Mouse (Mus musculus) hindlimb bud, embryonic 11.5 days (tissue): ENCODE results near the gene Tet3.

Experiments used
- DNase-seq: peaks from one replicate; pipeline ENCODE4 v3.0.0-alpha.2; 2012; ENCODE audit warnings: low read depth, low spot score; ENCODE audit errors: extremely low spot score

Gene Tet3

DNA sequence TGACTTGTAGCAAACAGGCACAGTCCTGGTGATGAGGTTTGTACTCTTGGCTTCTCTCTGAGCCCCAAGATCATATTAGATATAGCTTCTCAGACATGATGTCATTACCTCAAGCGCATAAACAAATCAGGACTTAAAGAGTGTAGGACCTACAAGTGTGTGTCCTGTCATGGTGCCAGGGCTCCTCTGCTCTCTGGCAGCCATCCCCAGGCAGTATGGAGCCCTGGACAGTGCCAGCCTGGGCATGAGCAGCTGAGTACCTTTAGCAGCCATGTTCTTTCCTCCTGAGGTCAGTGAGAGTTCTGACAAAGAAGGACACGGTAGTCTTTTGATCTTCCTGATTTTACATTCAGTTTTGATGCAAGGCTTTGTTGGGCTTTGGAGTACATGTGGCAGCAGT, 115.9 kb downstream of the Tet3 start:
- no peak for DNase-seq

GRCm38 (mm10) chr6:83341387-83341786, 117.5 kb downstream of the Tet3 start:
- no peak for DNase-seq

- DNase-seq, result no peak
These were observed 131.2 kb downstream of the Tet3 start for GRCm38 (mm10) chr6:83327591-83328190.

GRCm38 (mm10) chr6:83326761-83327160, 132.1 kb downstream of the Tet3 start:
- DNase-seq, result no peak

- no peak for DNase-seq
These were observed 132.5 kb downstream of the Tet3 start for GRCm38 (mm10) chr6:83326394-83326736.

DNA sequence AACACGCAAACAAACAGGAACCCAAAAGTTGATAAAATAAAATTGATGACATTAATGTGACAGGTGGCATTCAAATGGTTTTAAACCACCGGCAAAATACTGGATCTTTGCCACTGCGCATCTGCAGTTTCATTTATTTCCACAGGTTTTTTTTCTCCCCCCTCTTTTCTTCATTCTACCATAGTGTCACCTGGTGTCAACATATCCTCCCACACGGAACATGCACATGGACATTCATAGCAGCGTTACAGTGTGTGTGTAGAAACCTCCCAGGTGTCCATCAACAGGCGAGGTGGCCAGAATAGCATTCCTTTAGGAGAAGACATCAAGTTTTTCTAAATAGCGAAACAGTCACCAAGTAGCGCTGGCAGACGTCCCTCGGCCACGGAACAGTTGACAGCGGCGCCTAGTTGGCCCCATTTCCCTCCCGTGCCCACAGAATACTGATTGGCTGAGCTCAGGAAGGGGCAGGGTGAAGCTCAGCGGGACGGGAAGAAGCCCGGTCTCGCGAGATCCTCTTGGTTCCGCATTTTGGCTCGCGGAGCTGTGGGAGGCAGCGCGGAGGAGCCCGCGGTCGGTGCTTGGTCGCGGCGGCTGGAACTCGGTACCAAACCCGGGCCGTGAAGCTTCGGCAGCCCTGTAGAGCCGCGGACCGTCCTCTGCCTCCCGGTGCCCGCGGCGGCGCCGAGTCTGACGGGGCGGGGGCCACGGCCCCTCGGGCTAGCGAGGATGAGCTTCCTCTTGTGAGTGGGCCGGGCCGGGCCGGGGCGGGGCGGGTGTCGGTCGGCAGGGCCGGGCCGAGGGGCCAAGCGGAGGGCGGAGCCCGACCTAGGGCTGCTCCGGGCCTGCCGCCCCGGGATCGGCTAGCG, 133.1 kb downstream of the Tet3 start, which contains the start of the genes Mthfd2 and Mob1a:
Mthfd2 (minus strand) TSS at position 384 of the 869 bp plus-strand sequence.
Mob1a (plus strand) TSS at position 492 of the 869 bp plus-strand sequence.
- DNase-seq, result peak; percentile 83

- no peak for DNase-seq
These were observed 135.0 kb downstream of the Tet3 start for GRCm38 (mm10) chr6:83323652-83324419.

DNA sequence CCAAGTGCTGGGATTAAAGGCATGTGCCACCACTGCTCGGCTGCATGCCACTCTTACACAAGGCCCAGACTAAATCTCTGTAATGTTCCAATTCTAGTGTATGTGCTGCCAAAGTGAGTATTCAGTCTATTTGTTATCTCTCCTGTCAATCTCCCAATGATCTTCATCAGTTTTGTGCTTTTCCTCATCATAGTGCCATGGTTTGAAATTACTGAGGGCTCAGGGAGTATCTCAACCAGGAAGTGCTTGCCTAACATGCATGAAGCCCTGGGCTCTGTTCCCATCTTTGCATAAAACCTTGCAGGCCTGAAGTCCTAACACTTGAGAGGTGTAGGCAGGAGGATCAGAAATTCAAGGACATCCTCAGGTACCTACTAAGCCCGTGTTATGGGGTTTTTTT, 136.1 kb downstream of the Tet3 start:
- no peak for DNase-seq

DNA sequence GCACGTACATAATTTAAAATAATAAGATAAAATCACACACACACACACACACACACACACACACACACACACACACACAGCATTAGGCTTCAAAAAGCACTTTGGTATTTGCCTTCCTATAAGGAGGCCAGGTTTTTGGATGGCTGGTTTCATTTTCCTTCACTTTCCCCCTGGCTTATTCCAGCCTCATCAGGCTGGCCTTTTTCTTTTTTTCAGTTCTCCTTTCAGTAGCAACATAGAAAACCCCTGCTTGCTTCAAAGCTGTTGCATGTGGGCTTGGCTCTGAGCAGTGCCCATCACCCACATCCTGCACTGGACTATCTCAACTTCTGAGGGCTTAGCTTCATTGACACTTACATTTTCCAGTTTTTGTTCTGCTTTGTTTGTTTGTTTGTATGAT, 137.0 kb downstream of the Tet3 start:
- no peak for DNase-seq

DNA sequence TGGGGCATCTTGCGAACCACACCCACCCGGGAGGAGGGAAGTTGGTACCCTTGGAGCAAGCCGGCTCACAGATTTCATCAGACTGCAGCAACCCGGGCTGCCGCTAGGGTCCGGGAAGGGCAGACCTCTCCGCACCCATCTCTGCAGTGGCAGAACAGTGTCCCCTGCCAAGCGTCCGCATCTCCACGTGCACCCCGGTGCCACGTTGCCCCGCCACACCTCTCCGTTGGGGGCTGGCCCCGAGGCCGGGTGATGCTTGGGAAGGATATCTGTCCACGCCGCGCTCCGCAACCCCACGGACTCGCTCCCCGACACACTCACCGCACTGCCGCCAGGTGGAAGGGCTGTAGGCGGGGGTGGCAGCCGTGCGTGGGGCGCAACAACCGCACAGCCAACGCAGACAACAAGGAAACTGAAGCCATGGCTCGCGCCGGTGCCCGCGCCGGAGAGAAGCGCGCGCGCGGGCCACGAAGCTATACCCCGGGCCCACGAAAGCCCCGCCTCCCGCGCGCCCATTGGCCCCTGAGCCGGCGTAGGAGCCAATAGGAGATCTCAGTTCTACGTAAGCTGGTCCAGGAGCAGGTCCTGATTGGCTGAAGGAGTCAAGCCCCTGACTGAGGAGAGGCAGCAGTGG, 141.7 kb downstream of the Tet3 start:
- no peak for DNase-seq

- DNase-seq, result no peak
These were observed 142.9 kb downstream of the Tet3 start for GRCm38 (mm10) chr6:83316022-83316421.

DNA sequence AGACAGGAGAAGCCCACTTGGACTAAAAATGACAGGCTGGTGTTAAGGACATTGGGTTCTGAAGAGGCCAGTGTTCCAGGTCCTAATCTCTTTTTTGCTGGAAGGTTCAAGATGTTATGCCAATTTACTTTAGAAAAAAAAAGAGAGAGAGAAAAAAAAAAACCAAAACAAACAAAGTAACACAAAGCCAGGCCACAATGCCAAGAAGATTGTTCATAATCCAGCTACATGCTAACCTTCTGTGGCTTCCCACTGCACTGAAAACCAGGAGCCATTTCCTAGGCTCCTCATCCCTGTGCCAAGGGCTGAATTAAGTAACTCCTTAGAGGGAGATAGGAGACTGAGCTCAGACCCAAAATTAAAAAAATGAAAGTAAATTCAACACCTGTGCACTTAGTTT, 143.6 kb downstream of the Tet3 start:
- DNase-seq, result no peak

- no peak for DNase-seq
These were observed 146.4 kb downstream of the Tet3 start for GRCm38 (mm10) chr6:83312514-83312913.
